Mouse (Mus musculus) liver, embryonic 11.5 days (tissue): ENCODE measurements around the gene Foxp1. TPM values are rescaled to one million over a fixed set of nuclear protein-coding genes. Genes with fewer than 3 reads are reported as not detected.

Experiments
- ATAC-seq: fragments of 200-750 bp; cut with Nextera tagmentation; replicated peaks from 2 replicates; pipeline ENCODE4 v1.8.0; 2017; ENCODE audit warnings: moderate number of reproducible peaks, mild to moderate bottlenecking, moderate TSS enrichment, moderate library complexity; ENCODE audit not compliant: low FRiP score
- DNase-seq: peaks from one replicate; pipeline ENCODE4 v3.0.0-alpha.2; 2017; ENCODE audit warnings: low spot score
- H3K27ac ChIP-seq: fragments of 300-500 bp; sonication (generic); 2 replicates; pipeline ENCODE4 v1.5.1; 2014; ENCODE audit warnings: mild to moderate bottlenecking, low read depth, low read length, control low read depth
- H3K27me3 ChIP-seq: fragments of 300-500 bp; sonication (generic); replicated peaks from 2 replicates; pipeline ENCODE4 v1.6.1; 2014; ENCODE audit warnings: low read length, mixed read lengths; ENCODE audit not compliant: control insufficient read depth, insufficient read depth
- H3K36me3 ChIP-seq: fragments of 300-500 bp; sonication (generic); 2 replicates; pipeline ENCODE4 v1.6.1; 2014; ENCODE audit warnings: mild to moderate bottlenecking, low read length, moderate library complexity, mixed read lengths; ENCODE audit not compliant: control insufficient read depth, insufficient read depth
- H3K4me1 ChIP-seq: fragments of 300-500 bp; sonication (generic); replicated peaks from 2 replicates; pipeline ENCODE4 v1.6.1; 2014; ENCODE audit warnings: low read length, mixed read lengths; ENCODE audit not compliant: control insufficient read depth, insufficient read depth
- H3K4me2 ChIP-seq: fragments of 300-500 bp; sonication (generic); 2 replicates; pipeline ENCODE4 v1.6.1; 2014; ENCODE audit warnings: mild to moderate bottlenecking, control low read depth, moderate library complexity
- H3K4me3 ChIP-seq: fragments of 300-500 bp; sonication (generic); 2 replicates; pipeline ENCODE4 v1.5.1; 2014; ENCODE audit warnings: low read depth, low read length, control low read depth
- H3K9ac ChIP-seq: fragments of 300-500 bp; sonication (generic); 2 replicates; pipeline ENCODE4 v1.6.1; 2014; ENCODE audit warnings: low read depth, low read length, control low read depth
- H3K9me3 ChIP-seq: fragments of 300-500 bp; sonication (generic); 2 replicates; pipeline ENCODE4 v1.6.1; 2016; ENCODE audit warnings: low read length, inconsistent platforms, mixed read lengths; ENCODE audit not compliant: control insufficient read depth
- WGBS: fragments of 180-500 bp; shearing (Covaris S2); extraction: QIAGEN DNeasy Blood & Tissue Kit; methylation state at CpG from one replicate; pipeline ENCODE4 v1.1.7; 2014; 5-methylcytosine and 5-hydroxymethylcytosine counted together
- polyA plus RNA-seq: library from polyadenylated mRNA; unstranded; fragments of >200 nt; fragmentation: Nextera tagmentation; extraction: Ambion mirVana; gene quantifications from 2 replicates; pipeline ENCODE4 v1.2.1, GENCODE M21; 2014

Foxp1 gene
- polyA plus RNA-seq, 1 experiment from 2014 or later, result 62.1 TPM

GRCm38 (mm10) chr6:99094339-99094989 lies 428.1 kb downstream of the Foxp1 start:
- ATAC-seq, result peak; percentile 50

GRCm38 (mm10) chr6:99093856-99094255 lies 428.7 kb downstream of the Foxp1 start:
- H3K9ac ChIP-seq, result no peak overlapping the region

More at GRCm38 (mm10) chr6:99094339-99094989, 428.1 kb downstream of the Foxp1 start:
- 16% methylated on average over 10 of the region's 10 CpGs for WGBS
- Histone ChIP-seq H3K4me3 (peak overlapping the region; percentile 25; the same call in 1 of the 2 replicates), H3K4me1 (peaks cover 38% of the 10 kb centered on the region), H3K9ac (peak overlapping the region; percentile 44), H3K36me3 (no peaks in the 10 kb centered on the region), H3K4me2 (peak overlapping the region; percentile 73), H3K9me3 (no peaks in the 10 kb centered on the region), H3K27me3 (no peaks in the 10 kb centered on the region), H3K27ac (peak overlapping the region; percentile 62; the same call in 1 of the 2 replicates)
- DNase-seq, result peak; percentile 40

GRCm38 (mm10) chr6:99093208-99093607 lies 429.3 kb downstream of the Foxp1 start:
- no peaks in the 10 kb centered on the region for H3K9me3 ChIP-seq
- no peak overlapping the region; the same call in 1 of the 2 replicates for H3K4me2 ChIP-seq
- DNase-seq, result no peak
- WGBS, result 66% methylated on average over 5 of the region's 5 CpGs
- no peaks in the 10 kb centered on the region for H3K27me3 ChIP-seq
- H3K36me3 ChIP-seq, result no peaks in the 10 kb centered on the region
- ATAC-seq, result no peak
- H3K9ac ChIP-seq, result no peak overlapping the region
- no peak overlapping the region for H3K27ac ChIP-seq
- peaks cover 33% of the 10 kb centered on the region for H3K4me1 ChIP-seq
- H3K4me3 ChIP-seq, result no peak overlapping the region

More at GRCm38 (mm10) chr6:99093856-99094255, 428.7 kb downstream of the Foxp1 start:
- H3K4me3 ChIP-seq, result no peak overlapping the region
- no peaks in the 10 kb centered on the region for H3K36me3 ChIP-seq
- H3K27me3 ChIP-seq, result no peaks in the 10 kb centered on the region
- H3K4me2 ChIP-seq, result peak overlapping the region; percentile 73
- 64% methylated on average over 2 of the region's 2 CpGs for WGBS
- no peak for ATAC-seq
- H3K9me3 ChIP-seq, result no peaks in the 10 kb centered on the region
- DNase-seq, result no peak
- peaks cover 38% of the 10 kb centered on the region for H3K4me1 ChIP-seq
- H3K27ac ChIP-seq, result no peak overlapping the region

GRCm38 (mm10) chr6:99091799-99092198 lies 430.7 kb downstream of the Foxp1 start:
- DNase-seq (no peak), ATAC-seq (no peak)
- Histone ChIP-seq H3K4me3 (no peak overlapping the region), H3K4me1 (peaks cover 24% of the 10 kb centered on the region), H3K4me2 (no peak overlapping the region), H3K27me3 (no peaks in the 10 kb centered on the region), H3K9ac (no peak overlapping the region), H3K36me3 (no peaks in the 10 kb centered on the region), H3K9me3 (no peaks in the 10 kb centered on the region), H3K27ac (no peak overlapping the region)
- 85% methylated on average over 2 of the region's 2 CpGs for WGBS

GRCm38 (mm10) chr6:99087598-99087997 lies 434.9 kb downstream of the Foxp1 start:
- ATAC-seq (no peak), DNase-seq (no peak)
- WGBS, result 75% methylated on average over 7 of the region's 7 CpGs
- H3K36me3 ChIP-seq, result no peaks in the 10 kb centered on the region
- H3K9ac ChIP-seq, result no peak overlapping the region
- H3K4me3 ChIP-seq, result no peak overlapping the region
- H3K9me3 ChIP-seq, result no peaks in the 10 kb centered on the region
- no peak overlapping the region for H3K27ac ChIP-seq
- no peaks in the 10 kb centered on the region for H3K4me1 ChIP-seq
- no peak overlapping the region for H3K4me2 ChIP-seq
- no peaks in the 10 kb centered on the region for H3K27me3 ChIP-seq

GRCm38 (mm10) chr6:99084956-99085355 lies 437.6 kb downstream of the Foxp1 start:
- peaks cover 5% of the 10 kb centered on the region; the same call in 1 of the 2 replicates for H3K4me1 ChIP-seq
- no peak overlapping the region for H3K27ac ChIP-seq
- no peaks in the 10 kb centered on the region for H3K27me3 ChIP-seq
- H3K4me3 ChIP-seq, result no peak overlapping the region
- H3K9ac ChIP-seq, result no peak overlapping the region
- ATAC-seq (no peak), DNase-seq (no peak)
- H3K36me3 ChIP-seq, result no peaks in the 10 kb centered on the region
- no peaks in the 10 kb centered on the region for H3K9me3 ChIP-seq
- no peak overlapping the region for H3K4me2 ChIP-seq
- 90% methylated on average over 4 of the region's 4 CpGs for WGBS

GRCm38 (mm10) chr6:99081259-99081658 lies 441.3 kb downstream of the Foxp1 start:
- Histone ChIP-seq H3K4me2 (no peak overlapping the region), H3K36me3 (no peaks in the 10 kb centered on the region), H3K4me1 (peaks cover 5% of the 10 kb centered on the region; the same call in 1 of the 2 replicates), H3K9ac (no peak overlapping the region), H3K4me3 (no peak overlapping the region), H3K9me3 (no peaks in the 10 kb centered on the region), H3K27ac (no peak overlapping the region), H3K27me3 (no peaks in the 10 kb centered on the region)
- DNase-seq, result no peak
- ATAC-seq, result no peak
- WGBS, result 46% methylated on average over 5 of the region's 5 CpGs

GRCm38 (mm10) chr6:99079041-99079835 lies 443.3 kb downstream of the Foxp1 start:
- Histone ChIP-seq H3K9me3 (peaks cover 7% of the 10 kb centered on the region), H3K36me3 (peaks cover 12% of the 10 kb centered on the region), H3K27ac (no peak overlapping the region), H3K4me3 (no peak overlapping the region), H3K27me3 (no peaks in the 10 kb centered on the region), H3K4me1 (peaks cover 5% of the 10 kb centered on the region; the same call in 1 of the 2 replicates), H3K4me2 (no peak overlapping the region), H3K9ac (no peak overlapping the region)
- no peak for DNase-seq
- no peak for ATAC-seq
- WGBS, result 70% methylated on average over 10 of the region's 10 CpGs
